Mouse (Mus musculus): ENCODE results near the gene Dlk1. TPM values are rescaled to one million over a fixed set of nuclear protein-coding genes. Genes with fewer than 3 reads are reported as not detected.

Gene Dlk1
- total RNA-seq (2021), result 1 to 10 TPM; 2.1 to 2.9 TPM

GRCm38 (mm10) chr12:109452592-109452991 lies at the start of gene Dlk1:
Gene Dlk1 (plus strand): TSS chr12:109452823.
- no peak for DNase-seq (ENCODE audit: extremely low spot score in 1 of 2, low spot score in 2 of 2)
- intact Hi-C loops (cut with DNase I), result no loop called here

GRCm38 (mm10) chr12:109402943-109403342 lies 49.7 kb upstream of the Dlk1 start:
- no peak for DNase-seq (ENCODE audit: extremely low spot score in 1 of 2, low spot score in 2 of 2)
- intact Hi-C loops (cut with DNase I), result no loop called here

- intact Hi-C loops (cut with DNase I), result no loop called here
- no peak for DNase-seq (ENCODE audit: extremely low spot score in 1 of 2, low spot score in 2 of 2)
Observed at GRCm38 (mm10) chr12:109403752-109404151, 48.9 kb upstream of the Dlk1 start.

- DNase-seq (ENCODE audit: extremely low spot score in 1 of 2, low spot score in 2 of 2), result no peak
- intact Hi-C loops (cut with DNase I), result no loop called here
Observed at GRCm38 (mm10) chr12:109406018-109406417, 46.6 kb upstream of the Dlk1 start.

- intact Hi-C loops (cut with DNase I), result no loop called here
- DNase-seq (ENCODE audit: extremely low spot score in 1 of 2, low spot score in 2 of 2), result no peak
Observed at GRCm38 (mm10) chr12:109410723-109411122, 41.9 kb upstream of the Dlk1 start.

- no peak for DNase-seq (ENCODE audit: extremely low spot score in 1 of 2, low spot score in 2 of 2)
- intact Hi-C loops (cut with DNase I), result no loop called here
Observed at GRCm38 (mm10) chr12:109411172-109412070, 41.2 kb upstream of the Dlk1 start.

GRCm38 (mm10) chr12:109412071-109412440 lies 40.6 kb upstream of the Dlk1 start:
- intact Hi-C loops (cut with DNase I), result no loop called here
- no peak for DNase-seq (ENCODE audit: extremely low spot score in 1 of 2, low spot score in 2 of 2)

GRCm38 (mm10) chr12:109412675-109413074 lies 39.9 kb upstream of the Dlk1 start:
- no peak for DNase-seq (ENCODE audit: extremely low spot score in 1 of 2, low spot score in 2 of 2)
- intact Hi-C loops (cut with DNase I), result no loop called here

GRCm38 (mm10) chr12:109413321-109413720 lies 39.3 kb upstream of the Dlk1 start:
- intact Hi-C loops (cut with DNase I), result no loop called here
- no peak for DNase-seq (ENCODE audit: extremely low spot score in 1 of 2, low spot score in 2 of 2)

- DNase-seq (ENCODE audit: extremely low spot score in 1 of 2, low spot score in 2 of 2), result no peak
- intact Hi-C loops (cut with DNase I), result no loop called here
Observed at GRCm38 (mm10) chr12:109416681-109417080, 35.9 kb upstream of the Dlk1 start.

- intact Hi-C loops (cut with DNase I), result no loop called here
- no peak for DNase-seq (ENCODE audit: extremely low spot score in 1 of 2, low spot score in 2 of 2)
Observed at GRCm38 (mm10) chr12:109417476-109418201, 35.0 kb upstream of the Dlk1 start.

GRCm38 (mm10) chr12:109420006-109420405 lies 32.6 kb upstream of the Dlk1 start:
- intact Hi-C loops (cut with DNase I), result no loop called here
- no peak for DNase-seq (ENCODE audit: extremely low spot score in 1 of 2, low spot score in 2 of 2)

- DNase-seq (ENCODE audit: extremely low spot score in 1 of 2, low spot score in 2 of 2), result no peak
- intact Hi-C loops (cut with DNase I), result no loop called here
Observed at GRCm38 (mm10) chr12:109423163-109423562, 29.5 kb upstream of the Dlk1 start.

- intact Hi-C loops (cut with DNase I), result no loop called here
- DNase-seq (ENCODE audit: extremely low spot score in 1 of 2, low spot score in 2 of 2), result no peak
Observed at GRCm38 (mm10) chr12:109423716-109424429, 28.8 kb upstream of the Dlk1 start.

GRCm38 (mm10) chr12:109424753-109425332 lies 27.8 kb upstream of the Dlk1 start:
- intact Hi-C loops (cut with DNase I), result no loop called here
- no peak for DNase-seq (ENCODE audit: extremely low spot score in 1 of 2, low spot score in 2 of 2)

- intact Hi-C loops (cut with DNase I), result no loop called here
- DNase-seq (ENCODE audit: extremely low spot score in 1 of 2, low spot score in 2 of 2), result no peak
Observed at GRCm38 (mm10) chr12:109425982-109426381, 26.6 kb upstream of the Dlk1 start.

- DNase-seq (ENCODE audit: extremely low spot score in 1 of 2, low spot score in 2 of 2), result no peak
- intact Hi-C loops (cut with DNase I), result no loop called here
Observed at GRCm38 (mm10) chr12:109432475-109433130, 20.0 kb upstream of the Dlk1 start.

- intact Hi-C loops (cut with DNase I), result no loop called here
- DNase-seq (ENCODE audit: extremely low spot score in 1 of 2, low spot score in 2 of 2), result peak in 1 of 2 experiments; percentile 73
Observed at GRCm38 (mm10) chr12:109436367-109436807, 16.2 kb upstream of the Dlk1 start.

- intact Hi-C loops (cut with DNase I), result no loop called here
- DNase-seq (ENCODE audit: extremely low spot score in 1 of 2, low spot score in 2 of 2), result no peak
Observed at GRCm38 (mm10) chr12:109436852-109437251, 15.8 kb upstream of the Dlk1 start.

All from left cerebral cortex, postnatal 10 days (tissue).